ENCODE assay signal across 9 mouse cellular contexts in the genomic region with DNA sequence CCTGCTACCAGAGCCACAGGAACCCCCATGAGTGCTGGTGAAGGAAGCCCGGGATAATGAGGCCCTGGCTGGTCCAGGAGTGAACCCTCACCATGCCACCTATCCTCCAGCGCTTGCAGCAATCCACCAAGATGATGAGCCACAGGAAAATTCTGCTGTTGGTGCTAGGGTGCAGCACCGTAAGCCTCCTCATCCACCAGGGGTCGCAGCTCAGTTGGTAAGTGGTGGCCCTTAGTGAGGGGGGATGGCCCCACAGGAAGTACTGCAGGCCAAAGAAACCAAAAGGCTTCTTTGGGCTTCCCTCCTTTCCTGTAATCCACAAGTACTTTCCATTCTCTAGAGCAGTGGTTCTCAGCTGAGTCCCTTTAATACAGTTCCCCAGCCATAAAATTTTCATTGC. TPM values are rescaled to one million over a fixed set of nuclear protein-coding genes. Genes with fewer than 3 reads are reported as not detected.
DNase-seq lines count a peak whose midpoint lies in the region; ATAC-seq and TF ChIP-seq lines count a peak whose summit lies in the region.
"Had no signal": no experiment of that assay in that cellular context is flagged by ENCODE, and none has a peak within 500 bp of the region (broad histone marks: within the 10 kb centered on the region; RNA-seq: fewer than 3 reads in every experiment).

No protein-coding gene starts in this region.

- WGBS in forebrain, embryonic 11.5 days = 22% methylated on average over 4 of the region's 4 CpGs
- WGBS in forebrain, embryonic 15.5 days = 31% methylated on average over 4 of the region's 4 CpGs
- 14% methylated on average over 4 of the region's 4 CpGs for WGBS in midbrain, postnatal 0 days
- WGBS in midbrain, embryonic 11.5 days = 38% methylated on average over 4 of the region's 4 CpGs

- no peaks in the 10 kb centered on the region for H3K27me3 ChIP-seq in forebrain, embryonic 11.5 days (ENCODE audit: control insufficient read depth, insufficient read depth, low read length)
- H3K27me3 ChIP-seq in forebrain, embryonic 15.5 days = no peaks in the 10 kb centered on the region
- H3K27me3 ChIP-seq in midbrain, postnatal 0 days (ENCODE audit: insufficient read depth, low read length) = no peaks in the 10 kb centered on the region
- H3K27me3 ChIP-seq in midbrain, embryonic 11.5 days (ENCODE audit: control insufficient read depth, insufficient read depth, low read length) = peaks cover 5% of the 10 kb centered on the region; the same call in 1 of the 2 replicates

- intact Hi-C loops in heart, postnatal 25 days (cut with DNase I) = loop anchor here (5.0 kb wide), 1 partner anchor 45 kb away; the partner anchor contains the start of gene Cst6

- H3K4me2 ChIP-seq in forebrain, embryonic 11.5 days (ENCODE audit: low read depth, low read length, severe bottlenecking) = no peak overlapping the region
- H3K4me2 ChIP-seq in forebrain, embryonic 15.5 days (replicated peaks) = no peak overlapping the region
- H3K4me2 ChIP-seq in midbrain, postnatal 0 days (ENCODE audit: low read depth, low read length, poor library complexity, severe bottlenecking) = no peak overlapping the region
- H3K4me2 ChIP-seq in midbrain, embryonic 11.5 days = no peak overlapping the region
- H3K4me2 ChIP-seq: limb, embryonic 12.5 days had no signal

- ATAC-seq in forebrain, embryonic 11.5 days (replicated peaks; ENCODE audit: low FRiP score) = no peak
- no peak for ATAC-seq in forebrain, embryonic 15.5 days (replicated peaks)
- ATAC-seq in midbrain, postnatal 0 days (ENCODE audit: low FRiP score) = no peak
- no peak for ATAC-seq in midbrain, embryonic 11.5 days (ENCODE audit: low FRiP score)
- ATAC-seq in activated CD4-positive, CD25-positive, alpha-beta regulatory T cell, adult 4 months = peak; percentile 65

- no peak overlapping the region for H3K4me3 ChIP-seq in forebrain, embryonic 11.5 days (ENCODE audit: low read depth, low read length)
- H3K4me3 ChIP-seq in forebrain, embryonic 15.5 days = no peak overlapping the region
- H3K4me3 ChIP-seq in midbrain, postnatal 0 days (ENCODE audit: low read depth, low read length) = no peak overlapping the region
- H3K4me3 ChIP-seq in midbrain, embryonic 11.5 days (ENCODE audit: low read depth, low read length) = no peak overlapping the region
- H3K4me3 ChIP-seq: limb, embryonic 12.5 days had no signal

- peak; percentile 74 for TF ChIP-seq CTCF in midbrain, postnatal 0 days (IDR thresholded peaks at IDR 0.05)

- peaks cover 3% of the 10 kb centered on the region; the same call in 1 of the 2 replicates for H3K36me3 ChIP-seq in forebrain, embryonic 11.5 days (ENCODE audit: control insufficient read depth, insufficient read depth, low read length)
- H3K36me3 ChIP-seq in forebrain, embryonic 15.5 days = peaks cover 42% of the 10 kb centered on the region
- peaks cover 25% of the 10 kb centered on the region for H3K36me3 ChIP-seq in midbrain, postnatal 0 days (ENCODE audit: insufficient read depth, low read length)
- H3K36me3 ChIP-seq in midbrain, embryonic 11.5 days (ENCODE audit: control insufficient read depth, insufficient read depth, low read length) = peaks cover 8% of the 10 kb centered on the region

- H3K27ac ChIP-seq in forebrain, embryonic 11.5 days (ENCODE audit: low read depth, low read length) = no peak overlapping the region
- no peak overlapping the region for H3K27ac ChIP-seq in forebrain, embryonic 15.5 days (replicated peaks)
- no peak overlapping the region for H3K27ac ChIP-seq in midbrain, postnatal 0 days (ENCODE audit: low read depth, low read length)
- no peak overlapping the region for H3K27ac ChIP-seq in midbrain, embryonic 11.5 days (ENCODE audit: low read depth, low read length)
- H3K27ac ChIP-seq: limb, embryonic 12.5 days had no signal

- peaks cover 4% of the 10 kb centered on the region; the same call in 1 of the 2 replicates for H3K4me1 ChIP-seq in forebrain, embryonic 11.5 days (replicated peaks; ENCODE audit: control insufficient read depth, insufficient read depth, low read length)
- peaks cover 30% of the 10 kb centered on the region for H3K4me1 ChIP-seq in forebrain, embryonic 15.5 days
- no peaks in the 10 kb centered on the region for H3K4me1 ChIP-seq in midbrain, postnatal 0 days (ENCODE audit: insufficient read depth, low read length)
- H3K4me1 ChIP-seq in midbrain, embryonic 11.5 days (ENCODE audit: control insufficient read depth, insufficient read depth, low read length) = peaks cover 11% of the 10 kb centered on the region

- no peaks in the 10 kb centered on the region; the same call in 1 of the 2 replicates for H3K9me3 ChIP-seq in forebrain, embryonic 11.5 days (ENCODE audit: control insufficient read depth, low read length)
- H3K9me3 ChIP-seq in forebrain, embryonic 15.5 days = no peaks in the 10 kb centered on the region
- H3K9me3 ChIP-seq in midbrain, postnatal 0 days (ENCODE audit: low read length) = no peaks in the 10 kb centered on the region
- no peaks in the 10 kb centered on the region; the same call in 1 of the 2 replicates for H3K9me3 ChIP-seq in midbrain, embryonic 11.5 days (ENCODE audit: control insufficient read depth, low read length)

- H3K9ac ChIP-seq in forebrain, embryonic 11.5 days (ENCODE audit: low read length) = no peak overlapping the region
- H3K9ac ChIP-seq in forebrain, embryonic 15.5 days (replicated peaks) = no peak overlapping the region
- no peak overlapping the region for H3K9ac ChIP-seq in midbrain, postnatal 0 days (replicated peaks; ENCODE audit: low read length, poor library complexity, severe bottlenecking)
- no peak overlapping the region for H3K9ac ChIP-seq in midbrain, embryonic 11.5 days (ENCODE audit: low read length)
- H3K9ac ChIP-seq: limb, embryonic 12.5 days had no signal

- peak; percentile 75 for DNase-seq in forebrain, embryonic 11.5 days (ENCODE audit: low spot score)
- DNase-seq in midbrain, postnatal 0 days (ENCODE audit: low spot score) = peak; percentile 51
- no peak for DNase-seq in midbrain, embryonic 11.5 days (ENCODE audit: low spot score, missing footprints)
- peak; percentile 19 for DNase-seq in heart, postnatal 25 days (ENCODE audit: low spot score)
- DNase-seq in lung, postnatal 14 days = peak; percentile 67
- peak; percentile 67 to 86 for DNase-seq in thymus, postnatal 10 days (ENCODE audit: low spot score in 2 of 2)

RNA-seq across cellular contexts. Expression of gene Gal3st3, which starts 4.3 kb away (rescaled TPM):
- 17.2 and 18.9 TPM in 2 replicates for polyA plus RNA-seq in forebrain, embryonic 11.5 days (2014; fragmentation: Nextera tagmentation; extraction: Ambion mirVana)
- polyA plus RNA-seq in forebrain, embryonic 15.5 days (2015; fragmentation: Nextera tagmentation; extraction: Ambion mirVana) = 31.4 and 31.6 TPM in 2 replicates
- 27.4 and 29.2 TPM in 2 replicates for total RNA-seq in midbrain, postnatal 0 days (2014; rRNA removed)
- polyA plus RNA-seq in midbrain, postnatal 0 days (2015; fragmentation: Nextera tagmentation; extraction: Ambion mirVana) = 40.8 and 41.4 TPM in 2 replicates
- 15.6 TPM in 2 replicates for polyA plus RNA-seq in midbrain, embryonic 11.5 days (2014; fragmentation: Nextera tagmentation; extraction: Ambion mirVana)
- under 1 TPM in 1 of 2 experiments, not detected in 1; 0.13 TPM for polyA plus RNA-seq in activated CD4-positive, CD25-positive, alpha-beta regulatory T cell, adult 4 months (2017; shearing (Covaris generic))
- total RNA-seq in heart, postnatal 25 days (2021) = 10 to 100 TPM; 24.5 to 25.7 TPM

RNA-seq across cellular contexts. Expression of gene Sf3b2, which starts 7.2 kb away (rescaled TPM):
- polyA plus RNA-seq in forebrain, embryonic 11.5 days (2014; fragmentation: Nextera tagmentation; extraction: Ambion mirVana) = 418 and 450 TPM in 2 replicates
- 381 and 383 TPM in 2 replicates for polyA plus RNA-seq in forebrain, embryonic 15.5 days (2015; fragmentation: Nextera tagmentation; extraction: Ambion mirVana)
- 270 and 283 TPM in 2 replicates for total RNA-seq in midbrain, postnatal 0 days (2014; rRNA removed)
- polyA plus RNA-seq in midbrain, postnatal 0 days (2015; fragmentation: Nextera tagmentation; extraction: Ambion mirVana) = 312 and 315 TPM in 2 replicates
- 377 and 399 TPM in 2 replicates for polyA plus RNA-seq in midbrain, embryonic 11.5 days (2014; fragmentation: Nextera tagmentation; extraction: Ambion mirVana)
- polyA plus RNA-seq in activated CD4-positive, CD25-positive, alpha-beta regulatory T cell, adult 4 months (2017; shearing (Covaris generic)) = 100 to 1,000 TPM; 299 to 359 TPM
- 100 to 1,000 TPM; 110 to 115 TPM for total RNA-seq in heart, postnatal 25 days (2021)

RNA-seq across cellular contexts. Expression of gene Pacs1, which starts 29.5 kb away (rescaled TPM):
- polyA plus RNA-seq in forebrain, embryonic 11.5 days (2014; fragmentation: Nextera tagmentation; extraction: Ambion mirVana) = 32.2 and 33.2 TPM in 2 replicates
- 32.5 and 33.3 TPM in 2 replicates for polyA plus RNA-seq in forebrain, embryonic 15.5 days (2015; fragmentation: Nextera tagmentation; extraction: Ambion mirVana)
- 86.4 and 124 TPM in 2 replicates for total RNA-seq in midbrain, postnatal 0 days (2014; rRNA removed)
- polyA plus RNA-seq in midbrain, postnatal 0 days (2015; fragmentation: Nextera tagmentation; extraction: Ambion mirVana) = 47.9 and 49.9 TPM in 2 replicates
- polyA plus RNA-seq in midbrain, embryonic 11.5 days (2014; fragmentation: Nextera tagmentation; extraction: Ambion mirVana) = 24.8 and 26.1 TPM in 2 replicates
- polyA plus RNA-seq in activated CD4-positive, CD25-positive, alpha-beta regulatory T cell, adult 4 months (2017; shearing (Covaris generic)) = 10 to 100 TPM; 15.7 to 16.3 TPM
- total RNA-seq in heart, postnatal 25 days (2021) = 10 to 100 TPM; 21.1 TPM

RNA-seq across cellular contexts. Expression of gene Catsper1, which starts 33.1 kb away (rescaled TPM):
- not detected in 2 replicates for polyA plus RNA-seq in forebrain, embryonic 11.5 days (2014; fragmentation: Nextera tagmentation; extraction: Ambion mirVana)
- polyA plus RNA-seq in forebrain, embryonic 15.5 days (2015; fragmentation: Nextera tagmentation; extraction: Ambion mirVana) = not detected in 2 replicates
- not detected in 2 replicates for total RNA-seq in midbrain, postnatal 0 days (2014; rRNA removed)
- not detected in 2 replicates for polyA plus RNA-seq in midbrain, postnatal 0 days (2015; fragmentation: Nextera tagmentation; extraction: Ambion mirVana)
- not detected in 2 replicates for polyA plus RNA-seq in midbrain, embryonic 11.5 days (2014; fragmentation: Nextera tagmentation; extraction: Ambion mirVana)
- not detected for polyA plus RNA-seq in activated CD4-positive, CD25-positive, alpha-beta regulatory T cell, adult 4 months (2017; shearing (Covaris generic))
- total RNA-seq in heart, postnatal 25 days (2021) = not detected
- polyA plus RNA-seq: limb, embryonic 12.5 days had no signal

RNA-seq across cellular contexts. Expression of gene Cst6, which starts 46.9 kb away (rescaled TPM):
- polyA plus RNA-seq in forebrain, embryonic 11.5 days (2014; fragmentation: Nextera tagmentation; extraction: Ambion mirVana) = 0.83 TPM in 1 of 2 replicates, not detected in the other
- 2.7 and 3.1 TPM in 2 replicates for polyA plus RNA-seq in forebrain, embryonic 15.5 days (2015; fragmentation: Nextera tagmentation; extraction: Ambion mirVana)
- total RNA-seq in midbrain, postnatal 0 days (2014; rRNA removed) = 0.82 and 1.1 TPM in 2 replicates
- 13.1 and 14.9 TPM in 2 replicates for polyA plus RNA-seq in midbrain, postnatal 0 days (2015; fragmentation: Nextera tagmentation; extraction: Ambion mirVana)
- 1.0 and 2.1 TPM in 2 replicates for polyA plus RNA-seq in midbrain, embryonic 11.5 days (2014; fragmentation: Nextera tagmentation; extraction: Ambion mirVana)
- polyA plus RNA-seq in activated CD4-positive, CD25-positive, alpha-beta regulatory T cell, adult 4 months (2017; shearing (Covaris generic)) = 1 to 10 TPM; 7.8 to 7.9 TPM
- total RNA-seq in heart, postnatal 25 days (2021) = 1 to 10 TPM; 7.4 to 9.6 TPM

Comparison
In these comparisons a context has a peak if more than half of its experiments do, and no peak if none do; other contexts are left out.
1. RNA of gene Gal3st3, which starts 4.3 kb away (polyA plus RNA-seq): 40.8 to 41.4 TPM in midbrain, postnatal 0 days, 31.4 to 31.6 TPM in forebrain, embryonic 15.5 days, 17.2 to 18.9 TPM in forebrain, embryonic 11.5 days and 15.6 TPM in midbrain, embryonic 11.5 days; 0.13 TPM in activated CD4-positive, CD25-positive, alpha-beta regulatory T cell, adult 4 months; every median in the first group is over 10 times any median in the second.